Mouse (Mus musculus): ENCODE data around the gene Upk3bl.
"Not testable (repeated sequence)": the region's sequence is repeated elsewhere in the genome, so short reads cannot be mapped to it uniquely, and the experiment has no call there.

DNA sequence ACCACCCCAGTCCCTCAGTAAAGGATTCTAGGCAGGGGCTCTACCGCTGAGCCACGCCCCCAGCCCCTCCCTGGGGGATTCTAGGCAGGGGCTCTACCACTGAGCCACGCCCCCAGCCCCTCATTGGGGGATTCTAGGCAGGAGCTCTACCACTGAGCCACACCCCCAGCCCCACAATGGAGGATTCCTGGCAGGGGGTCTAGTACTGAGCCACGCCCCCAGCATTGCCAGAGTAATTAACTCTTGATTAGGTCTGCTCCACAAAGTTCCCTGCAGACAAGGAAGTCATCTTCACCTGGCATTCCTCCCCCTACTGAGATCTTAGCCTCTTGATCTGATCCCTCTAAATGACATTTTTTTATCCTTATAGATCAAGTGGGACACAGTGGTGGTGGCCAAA is 59.3 kb downstream of the Upk3bl start:
- not testable (repeated sequence) for TF ChIP-seq CTCF (conservative IDR thresholded peaks at IDR 0.05; ENCODE audit: low read length); NANOG (IDR thresholded peaks at IDR 0.05; ENCODE audit: borderline replicate concordance, low read length); POU5F1 (IDR thresholded peaks at IDR 0.05; ENCODE audit: borderline replicate concordance, low read length)

Measured in E14TG2a.4 (cell line).